Mouse (Mus musculus): ENCODE data around the gene Cnst.
A peak's percentile ranks its signal among the peaks of the same experiment; 100 is the strongest.

Gene Cnst

GRCm38 (mm10) chr1:179591639-179592038 lies 45.5 kb downstream of the Cnst start:
- DNase-seq (ENCODE audit: low read depth, low spot score) = no peak

GRCm38 (mm10) chr1:179592143-179592542 lies 46.0 kb downstream of the Cnst start:
- no peak for DNase-seq (ENCODE audit: low read depth, low spot score)

DNA sequence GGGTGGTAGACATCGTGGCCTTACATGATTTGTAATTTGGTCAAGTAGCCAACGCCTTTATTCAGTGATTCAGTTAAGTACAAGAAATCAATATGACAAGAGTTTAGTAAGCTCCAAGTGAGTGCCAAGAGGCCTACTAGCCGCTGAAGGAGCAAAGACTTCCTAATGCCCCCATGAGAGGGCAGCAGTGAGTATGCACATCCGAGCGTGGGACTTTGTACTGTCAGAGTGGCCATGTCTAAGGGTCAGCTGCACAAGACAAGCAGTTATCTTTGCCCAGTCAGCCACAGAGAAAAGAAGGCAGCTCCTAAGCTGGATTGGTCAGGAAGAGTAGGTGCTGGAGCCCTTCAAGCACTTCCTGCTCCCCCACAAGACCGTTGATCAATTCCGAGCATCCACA lies 46.8 kb downstream of the Cnst start:
- DNase-seq (ENCODE audit: low read depth, low spot score) = peak; percentile 64

- DNase-seq (ENCODE audit: low read depth, low spot score) = peak; percentile 59
Measured at GRCm38 (mm10) chr1:179598386-179598785, 52.2 kb downstream of the Cnst start.

DNA sequence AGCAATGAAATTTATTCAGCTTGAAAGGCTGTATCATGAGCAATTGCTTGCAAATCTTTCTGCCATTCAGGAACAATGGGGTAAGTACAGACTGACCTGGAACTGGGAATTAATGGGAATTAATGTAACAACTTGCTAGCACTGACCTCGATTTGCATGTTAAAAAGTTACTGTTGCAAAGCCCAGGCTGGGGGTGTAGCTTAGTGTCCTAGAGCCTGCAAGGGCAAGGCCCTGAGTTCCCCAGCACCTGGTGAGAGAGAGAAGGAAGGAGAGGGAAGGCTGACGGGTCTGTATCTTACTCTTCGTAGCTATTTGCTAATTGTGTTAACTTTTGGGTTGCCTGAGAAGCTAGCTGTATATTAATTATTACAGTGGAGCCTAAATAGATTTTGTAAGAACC lies 58.4 kb downstream of the Cnst start:
- peak; percentile 77 for DNase-seq (ENCODE audit: low read depth, low spot score)

DNA sequence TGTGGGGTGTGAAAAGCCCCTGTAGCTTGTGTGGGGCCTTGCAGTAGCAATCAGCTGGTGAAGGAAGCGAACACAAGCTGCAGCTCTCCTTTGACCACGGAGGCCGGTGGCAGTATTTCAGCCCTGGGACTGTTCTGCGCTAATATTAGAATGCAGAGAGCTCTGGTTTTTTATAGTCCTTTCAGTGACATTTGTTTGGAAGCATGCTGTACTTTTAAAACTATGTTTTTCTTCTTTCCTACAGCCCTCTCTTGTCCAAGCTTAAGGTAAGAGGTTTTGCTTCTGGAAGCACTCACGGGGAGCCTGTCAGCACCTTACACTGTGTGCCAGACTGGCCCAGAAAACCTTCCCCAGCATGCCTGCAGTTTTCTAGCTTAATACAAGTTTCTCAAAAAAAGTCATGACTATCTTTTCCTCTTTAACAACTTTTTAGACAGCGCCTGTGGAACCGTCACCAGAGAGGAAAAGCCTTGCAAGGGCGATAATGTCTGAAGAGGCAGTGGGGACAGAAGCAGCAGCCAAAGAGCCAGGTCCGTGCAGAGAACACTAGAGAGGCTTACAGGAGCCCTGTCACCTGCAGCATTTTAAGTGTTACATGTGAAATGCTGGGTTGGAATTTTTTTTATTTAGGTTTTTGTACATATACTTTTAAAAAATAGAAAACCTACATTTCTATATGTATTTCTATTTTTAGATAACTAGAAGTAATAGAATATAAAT lies 60.0 kb downstream of the Cnst start:
- DNase-seq (ENCODE audit: low read depth, low spot score) = no peak

DNA sequence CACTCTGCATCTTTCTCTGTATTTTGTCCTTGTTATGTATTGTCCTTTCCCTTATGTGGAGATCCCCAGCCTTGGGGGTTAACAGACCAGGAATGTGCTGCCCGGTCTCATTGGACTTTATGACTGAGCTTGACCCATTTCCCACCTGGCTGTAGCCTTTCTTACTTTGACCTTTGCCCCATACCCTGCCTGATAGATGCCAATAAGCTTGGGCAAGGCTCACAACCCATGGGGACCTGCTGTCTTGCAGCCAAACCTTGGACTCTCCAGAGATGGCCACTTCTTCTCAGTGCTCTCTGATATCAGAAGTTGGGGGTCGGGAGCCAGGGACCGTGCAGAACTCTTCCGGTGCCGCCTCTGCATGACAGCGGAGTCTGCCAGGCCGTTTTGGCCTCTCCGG lies 62.4 kb downstream of the Cnst start:
- DNase-seq (ENCODE audit: low read depth, low spot score) = no peak

GRCm38 (mm10) chr1:179609724-179610505 lies 63.7 kb downstream of the Cnst start:
- no peak for DNase-seq (ENCODE audit: low read depth, low spot score)

GRCm38 (mm10) chr1:179611182-179611581 lies 65.0 kb downstream of the Cnst start:
- peak; percentile 69 for DNase-seq (ENCODE audit: low read depth, low spot score)

DNA sequence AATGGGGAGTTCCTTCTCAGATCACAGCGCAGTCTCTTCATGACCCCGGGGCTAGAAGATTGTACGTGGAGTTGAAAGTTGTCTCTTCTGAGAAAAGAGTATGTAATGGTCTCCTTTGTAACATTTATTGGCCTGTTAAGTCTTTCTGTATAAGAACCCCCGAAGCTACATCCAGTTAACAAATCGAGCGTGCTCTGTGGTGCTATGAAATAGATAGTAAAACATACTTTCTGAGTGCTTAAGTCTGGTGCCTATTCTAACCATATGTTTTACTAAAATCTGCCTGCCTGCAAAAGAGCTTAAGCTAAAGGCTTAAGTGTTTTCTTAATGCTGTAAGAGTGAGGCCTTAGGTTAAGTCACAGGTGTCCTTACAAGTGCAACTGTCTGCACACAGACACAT lies 66.2 kb downstream of the Cnst start:
- DNase-seq (ENCODE audit: low read depth, low spot score) = no peak

DNA sequence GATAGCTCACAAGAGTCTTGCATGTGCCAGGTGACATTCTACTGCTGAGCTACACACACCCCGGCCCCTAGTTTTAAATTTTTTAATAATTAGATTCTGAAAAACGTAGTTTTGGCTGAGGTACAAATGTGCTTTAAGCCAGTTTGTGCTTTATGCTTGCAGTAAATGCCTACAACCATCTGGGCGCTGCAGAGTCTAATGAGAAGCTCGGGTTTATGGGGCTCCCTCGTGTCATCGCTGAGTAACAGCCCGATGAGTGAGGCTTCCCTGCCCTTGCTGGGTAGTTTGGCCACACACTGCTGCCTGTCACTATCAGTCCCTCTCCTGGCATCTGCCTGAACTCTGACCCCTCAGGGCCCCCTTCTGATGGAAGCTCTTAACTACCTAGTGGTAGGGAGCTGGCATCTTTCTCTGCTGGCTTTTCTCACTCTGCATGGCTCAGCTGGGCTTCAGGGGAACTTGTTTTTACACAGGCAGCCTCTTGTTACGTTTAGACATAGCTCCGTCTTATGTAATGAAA lies 66.9 kb downstream of the Cnst start:
- DNase-seq (ENCODE audit: low read depth, low spot score) = no peak

GRCm38 (mm10) chr1:179617426-179617825 lies 71.3 kb downstream of the Cnst start:
- no peak for DNase-seq (ENCODE audit: low read depth, low spot score)

GRCm38 (mm10) chr1:179622665-179623064 lies 76.5 kb downstream of the Cnst start:
- DNase-seq (ENCODE audit: low read depth, low spot score) = no peak

- DNase-seq (ENCODE audit: low read depth, low spot score) = peak; percentile 61
Measured at GRCm38 (mm10) chr1:179623657-179624056, 77.5 kb downstream of the Cnst start.

DNA sequence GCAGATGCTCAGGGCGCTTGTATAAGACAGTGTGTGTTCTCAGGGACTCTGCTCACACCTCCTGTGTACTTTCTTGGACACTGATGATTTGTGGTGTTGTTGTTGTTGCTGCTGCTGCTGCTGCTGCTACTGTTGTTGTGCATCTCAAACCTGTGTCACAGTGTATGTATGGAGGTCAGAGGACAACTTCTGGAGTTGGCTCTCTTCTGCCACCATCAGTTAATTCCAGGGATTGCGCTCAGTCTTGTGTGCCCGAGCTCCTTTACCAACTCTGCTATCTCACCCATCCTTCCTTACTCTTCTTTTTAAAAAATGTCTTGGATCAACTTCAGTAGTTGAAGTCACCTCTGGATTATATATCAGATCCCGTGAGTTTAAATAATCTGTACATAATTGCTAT lies 78.2 kb downstream of the Cnst start:
- DNase-seq (ENCODE audit: low read depth, low spot score) = peak; percentile 67

- peak; percentile 46 for DNase-seq (ENCODE audit: low read depth, low spot score)
Measured at GRCm38 (mm10) chr1:179627855-179628254, 81.7 kb downstream of the Cnst start.

GRCm38 (mm10) chr1:179628438-179629106 lies 82.4 kb downstream of the Cnst start:
- DNase-seq (ENCODE audit: low read depth, low spot score) = no peak

- DNase-seq (ENCODE audit: low read depth, low spot score) = no peak
Measured at GRCm38 (mm10) chr1:179629276-179629675, 83.1 kb downstream of the Cnst start.

- no peak for DNase-seq (ENCODE audit: low read depth, low spot score)
Measured at GRCm38 (mm10) chr1:179632746-179633413, 86.7 kb downstream of the Cnst start.

DNA sequence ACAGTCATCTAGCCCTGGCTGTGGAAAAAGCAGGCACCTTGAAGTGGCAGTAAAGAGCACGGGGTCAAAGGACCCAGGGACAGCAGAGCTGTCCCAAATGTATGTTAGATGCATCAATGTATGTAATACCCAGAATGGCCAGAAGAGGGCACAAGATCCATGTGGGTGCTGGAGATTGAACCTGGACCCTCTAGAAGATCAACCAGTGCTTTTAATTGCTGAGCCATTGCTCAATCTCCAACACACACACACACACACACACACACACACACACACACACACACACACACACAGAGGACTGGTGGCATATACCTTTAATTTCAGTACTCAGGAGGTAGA lies 87.2 kb downstream of the Cnst start:
- DNase-seq (ENCODE audit: low read depth, low spot score) = peak; percentile 50

- no peak for DNase-seq (ENCODE audit: low read depth, low spot score)
Measured at GRCm38 (mm10) chr1:179634159-179634558, 88.0 kb downstream of the Cnst start.

GRCm38 (mm10) chr1:179642726-179643125 lies 96.6 kb downstream of the Cnst start:
- no peak for DNase-seq (ENCODE audit: low read depth, low spot score)
